Mouse (Mus musculus): ENCODE results near the gene Cfap58.

GRCm38 (mm10) chr19:47946821-47947465 is 9.5 kb downstream of the Cfap58 start:
- TF ChIP-seq CTCF (IDR thresholded peaks at IDR 0.05; ENCODE audit: control insufficient read depth, insufficient read depth, low read length): no peak
- no peak for TF ChIP-seq POLR2A (IDR thresholded peaks at IDR 0.05; ENCODE audit: borderline replicate concordance, control insufficient read depth, low read depth, low read length)
